Mouse (Mus musculus) neural tube, embryonic 11.5 days (tissue): ENCODE results near the gene Osbpl7. TPM values are rescaled to one million over a fixed set of nuclear protein-coding genes. Genes with fewer than 3 reads are reported as not detected.

ENCODE experiments used
- ATAC-seq: fragments of 200-750 bp; cut with Nextera tagmentation; 2 replicates; pipeline ENCODE4 v1.8.0; 2017; ENCODE audit warnings: moderate number of reproducible peaks, mild to moderate bottlenecking, moderate TSS enrichment, moderate library complexity; ENCODE audit not compliant: insufficient read depth, low FRiP score, low TSS enrichment
- DNase-seq: peaks from one replicate; pipeline ENCODE4 v3.0.0-alpha.2; 2015; ENCODE audit warnings: low spot score
- H3K27ac ChIP-seq: fragments of 300-500 bp; sonication (generic); 2 replicates; pipeline ENCODE4 v1.5.1; 2014; ENCODE audit warnings: low read depth, mild to moderate bottlenecking, low read length
- H3K27me3 ChIP-seq: fragments of 300-500 bp; sonication (generic); 2 replicates; pipeline ENCODE4 v1.6.1; 2014; ENCODE audit warnings: mild to moderate bottlenecking, low read length, mixed read lengths; ENCODE audit not compliant: control insufficient read depth, insufficient read depth
- H3K36me3 ChIP-seq: fragments of 300-500 bp; sonication (generic); 2 replicates; pipeline ENCODE4 v1.6.1; 2014; ENCODE audit warnings: mild to moderate bottlenecking, low read length, moderate library complexity, mixed read lengths; ENCODE audit not compliant: control insufficient read depth, insufficient read depth
- H3K4me1 ChIP-seq: fragments of 300-500 bp; sonication (generic); 2 replicates; pipeline ENCODE4 v1.6.1; 2014; ENCODE audit warnings: low read length, mixed read lengths; ENCODE audit not compliant: control insufficient read depth, insufficient read depth
- H3K4me2 ChIP-seq: fragments of 300-500 bp; sonication (generic); 2 replicates; pipeline ENCODE4 v1.6.1; 2014; ENCODE audit warnings: low read depth, mild to moderate bottlenecking, moderate library complexity
- H3K4me3 ChIP-seq: fragments of 300-500 bp; sonication (generic); 2 replicates; pipeline ENCODE4 v1.5.1; 2014; ENCODE audit warnings: low read depth, low read length
- H3K9ac ChIP-seq: fragments of 300-500 bp; sonication (generic); 2 replicates; pipeline ENCODE4 v1.6.1; 2014; ENCODE audit warnings: mild to moderate bottlenecking, low read length
- H3K9me3 ChIP-seq: fragments of 300-500 bp; sonication (generic); 2 replicates; pipeline ENCODE4 v1.6.1; 2016; ENCODE audit warnings: low read length; ENCODE audit not compliant: control insufficient read depth
- WGBS: fragments of 180-500 bp; shearing (Covaris S2); extraction: QIAGEN DNeasy Blood & Tissue Kit; methylation state at CpG from one replicate; pipeline ENCODE4 v1.1.7; 2014; 5-methylcytosine and 5-hydroxymethylcytosine counted together
- polyA plus RNA-seq: library from polyadenylated mRNA; unstranded; fragments of >200 nt; fragmentation: Nextera tagmentation; extraction: Ambion mirVana; gene quantifications from 2 replicates; pipeline ENCODE4 v1.2.1, GENCODE M21; 2014

Osbpl7 gene
- polyA plus RNA-seq, 1 experiment from 2014 or later: 5.3 TPM

GRCm38 (mm10) chr11:97084821-97085505 is 34.5 kb downstream of the Osbpl7 start:
- H3K9me3 ChIP-seq: 0 out of 2 replicates have a peak, but pooled peaks cover 5% of the 10 kb centered on the region
- H3K27ac ChIP-seq: no peak overlapping the region
- no peak for ATAC-seq
- H3K4me2 ChIP-seq: no peak overlapping the region
- no peak overlapping the region for H3K4me3 ChIP-seq
- H3K9ac ChIP-seq: no peak overlapping the region
- 87% methylated on average over 15 of the region's 15 CpGs for WGBS
- H3K36me3 ChIP-seq: no peaks in the 10 kb centered on the region
- DNase-seq: no peak
- H3K27me3 ChIP-seq: no peaks in the 10 kb centered on the region
- H3K4me1 ChIP-seq: no peaks in the 10 kb centered on the region

- no peaks in the 10 kb centered on the region for H3K36me3 ChIP-seq
- no peak overlapping the region for H3K4me2 ChIP-seq
- 0 out of 2 replicates have a peak, but pooled peaks cover 5% of the 10 kb centered on the region for H3K9me3 ChIP-seq
- WGBS: 77% methylated on average over 6 of the region's 6 CpGs
- no peaks in the 10 kb centered on the region for H3K27me3 ChIP-seq
- no peak for ATAC-seq
- no peak overlapping the region for H3K9ac ChIP-seq
- no peak overlapping the region for H3K4me3 ChIP-seq
- no peak overlapping the region for H3K27ac ChIP-seq
- no peak for DNase-seq
- no peaks in the 10 kb centered on the region for H3K4me1 ChIP-seq
Observed at GRCm38 (mm10) chr11:97086365-97086764, 35.9 kb downstream of the Osbpl7 start.

GRCm38 (mm10) chr11:97094600-97094999 is 44.2 kb downstream of the Osbpl7 start:
- H3K9ac ChIP-seq: no peak overlapping the region
- H3K4me2 ChIP-seq: no peak overlapping the region
- no peak for DNase-seq
- H3K9me3 ChIP-seq: no peaks in the 10 kb centered on the region
- no peak overlapping the region for H3K4me3 ChIP-seq
- peaks cover 2% of the 10 kb centered on the region; the same call in 1 of the 2 replicates for H3K4me1 ChIP-seq
- no peak overlapping the region for H3K27ac ChIP-seq
- 58% methylated on average over 2 of the region's 2 CpGs for WGBS
- ATAC-seq: no peak
- H3K27me3 ChIP-seq: 0 out of 2 replicates have a peak, but pooled peaks cover 3% of the 10 kb centered on the region
- H3K36me3 ChIP-seq: no peaks in the 10 kb centered on the region

- no peak overlapping the region for H3K4me3 ChIP-seq
- no peak overlapping the region for H3K9ac ChIP-seq
- 25% methylated on average over 18 of the region's 18 CpGs for WGBS
- H3K27me3 ChIP-seq: 0 out of 2 replicates have a peak, but pooled peaks cover 3% of the 10 kb centered on the region
- DNase-seq (no peak), ATAC-seq (no peak)
- H3K27ac ChIP-seq: no peak overlapping the region
- no peaks in the 10 kb centered on the region for H3K9me3 ChIP-seq
- H3K36me3 ChIP-seq: no peaks in the 10 kb centered on the region
- no peak overlapping the region for H3K4me2 ChIP-seq
- peaks cover 2% of the 10 kb centered on the region; the same call in 1 of the 2 replicates for H3K4me1 ChIP-seq
Observed at GRCm38 (mm10) chr11:97098791-97099190, 48.4 kb downstream of the Osbpl7 start.

- Histone ChIP-seq H3K4me2 (no peak overlapping the region), H3K9ac (no peak overlapping the region), H3K4me1 (peaks cover 2% of the 10 kb centered on the region; the same call in 1 of the 2 replicates), H3K27me3 (0 out of 2 replicates have a peak, but pooled peaks cover 3% of the 10 kb centered on the region), H3K36me3 (no peaks in the 10 kb centered on the region), H3K4me3 (no peak overlapping the region), H3K9me3 (no peaks in the 10 kb centered on the region), H3K27ac (no peak overlapping the region)
- 22% methylated on average over 9 of the region's 9 CpGs for WGBS
- DNase-seq (peak; percentile 57), ATAC-seq (no peak)
Observed at GRCm38 (mm10) chr11:97101722-97102121, 51.3 kb downstream of the Osbpl7 start.

- no peak overlapping the region for H3K4me2 ChIP-seq
- no peak overlapping the region for H3K9ac ChIP-seq
- H3K4me3 ChIP-seq: no peak overlapping the region
- WGBS: 95% methylated on average over 10 of the region's 10 CpGs
- no peak overlapping the region for H3K27ac ChIP-seq
- no peak for DNase-seq
- H3K9me3 ChIP-seq: no peaks in the 10 kb centered on the region
- no peak for ATAC-seq
- H3K36me3 ChIP-seq: no peaks in the 10 kb centered on the region
- H3K27me3 ChIP-seq: 0 out of 2 replicates have a peak, but pooled peaks cover 3% of the 10 kb centered on the region
- H3K4me1 ChIP-seq: peaks cover 2% of the 10 kb centered on the region; the same call in 1 of the 2 replicates
Observed at GRCm38 (mm10) chr11:97103163-97104090, 53.0 kb downstream of the Osbpl7 start.

GRCm38 (mm10) chr11:97104091-97104483 is 53.7 kb downstream of the Osbpl7 start:
- WGBS: 92% methylated on average over 9 of the region's 9 CpGs
- Histone ChIP-seq H3K4me1 (no peaks in the 10 kb centered on the region), H3K4me3 (no peak overlapping the region), H3K9me3 (no peaks in the 10 kb centered on the region), H3K27me3 (no peaks in the 10 kb centered on the region), H3K4me2 (no peak overlapping the region), H3K27ac (no peak overlapping the region), H3K36me3 (no peaks in the 10 kb centered on the region), H3K9ac (no peak overlapping the region)
- ATAC-seq: no peak
- DNase-seq: no peak

GRCm38 (mm10) chr11:97108976-97109375 is 58.5 kb downstream of the Osbpl7 start:
- Histone ChIP-seq H3K4me1 (no peaks in the 10 kb centered on the region), H3K27me3 (peaks cover 15% of the 10 kb centered on the region), H3K4me3 (no peak overlapping the region), H3K36me3 (no peaks in the 10 kb centered on the region), H3K9me3 (no peaks in the 10 kb centered on the region), H3K9ac (no peak overlapping the region), H3K27ac (no peak overlapping the region), H3K4me2 (no peak overlapping the region)
- DNase-seq (no peak), ATAC-seq (no peak)
- WGBS: 87% methylated on average over 16 of the region's 16 CpGs
